Mouse (Mus musculus) gastrocnemius, postnatal 4 days (tissue): Measurements from ENCODE around the gene Btg1-ps2. TPM values are rescaled to one million over a fixed set of nuclear protein-coding genes. Genes with fewer than 3 reads are reported as not detected.
A peak's percentile ranks its signal among the peaks of the same experiment; 100 is the strongest.
"Not testable (repeated sequence)": the region's sequence is repeated elsewhere in the genome, so short reads cannot be mapped to it uniquely, and the experiment has no call there.

Experiments
- DNase-seq, 2 experiments: peaks; one replicate each; pipeline ENCODE4 v3.0.0; 2021 to 2022; ENCODE audit warnings: low spot score in 2 of 2, mixed read lengths in 2 of 2
- long read RNA-seq, 2 experiments: library from polyadenylated mRNA; stranded (forward); transcript quantifications; one replicate each; pipeline ENCODE4 v2.0.0; 2021
- total RNA-seq, 2 experiments: library from RNA; stranded (reverse); gene quantifications; 2 replicates each; pipeline ENCODE4 v1.2.3; 2021

Btg1-ps2 gene
- total RNA-seq, result not detected
- long read RNA-seq, experiment 1, result 0 reads
- long read RNA-seq, experiment 2, result 0 reads

GRCm38 (mm10) chrX:38043014-38043413, at the start of gene Btg1-ps2:
Gene Btg1-ps2, minus strand, starts transcription at chrX:38043114.
- DNase-seq, result not testable (repeated sequence)

GRCm38 (mm10) chrX:38085041-38085440, 42.1 kb upstream of the Btg1-ps2 start, which contains the start of gene Rhox11:
Gene Rhox11, minus strand, starts transcription at chrX:38085141.
- DNase-seq, result no peak

GRCm38 (mm10) chrX:38084226-38084625, 41.3 kb upstream of the Btg1-ps2 start:
- DNase-seq, result peak in 1 of 2 experiments; percentile 14

- DNase-seq, result no peak
These were observed 23.3 kb upstream of the Btg1-ps2 start, which contains the start of gene Rhox10 for GRCm38 (mm10) chrX:38066175-38066574. Gene Rhox10, plus strand, starts transcription at chrX:38066475.

GRCm38 (mm10) chrX:38061544-38061943, 18.6 kb upstream of the Btg1-ps2 start:
- DNase-seq, result no peak

GRCm38 (mm10) chrX:38039666-38040065, 3.2 kb downstream of the Btg1-ps2 start:
- DNase-seq, result no peak

- no peak for DNase-seq
These were observed 9.1 kb downstream of the Btg1-ps2 start for GRCm38 (mm10) chrX:38033841-38034240.

- not testable (repeated sequence) for DNase-seq
These were observed 24.3 kb downstream of the Btg1-ps2 start, which contains the start of gene Btg1-ps1 for GRCm38 (mm10) chrX:38018597-38018996. Gene Btg1-ps1, minus strand, starts transcription at chrX:38018815.

- no peak for DNase-seq
These were observed 34.2 kb downstream of the Btg1-ps2 start for GRCm38 (mm10) chrX:38008756-38009155.

Other genes starting within 250 kb of the Btg1-ps2 start
- not detected for gene Rhox5, start 238.3 kb downstream of the Btg1-ps2 start, total RNA-seq
- gene Rhox6, start 216.2 kb downstream of the Btg1-ps2 start, total RNA-seq, result not detected
- not detected for gene Rhox7a, start 211.4 kb downstream of the Btg1-ps2 start, total RNA-seq
- gene Rhox8, start 164.2 kb downstream of the Btg1-ps2 start, total RNA-seq, result not detected
- gene Rhox7b, start 145.9 kb downstream of the Btg1-ps2 start, total RNA-seq, result not detected
- not detected for gene Rhox9, start 141.3 kb downstream of the Btg1-ps2 start, total RNA-seq
- not detected for gene Btg1-ps1, start 24.3 kb downstream of the Btg1-ps2 start, total RNA-seq
- gene Rhox10, start 23.4 kb upstream of the Btg1-ps2 start, total RNA-seq, result not detected
- gene Rhox11, start 42.0 kb upstream of the Btg1-ps2 start, total RNA-seq, result not detected
- gene Rhox12, start 67.8 kb upstream of the Btg1-ps2 start, total RNA-seq, result not detected
- not detected for gene Rhox13, start 78.1 kb upstream of the Btg1-ps2 start, total RNA-seq
- 10 to 100 TPM; 11.6 to 12.7 TPM for gene Zbtb33, start 146.7 kb upstream of the Btg1-ps2 start, total RNA-seq
- gene Tmem255a, start 209.3 kb upstream of the Btg1-ps2 start, total RNA-seq, result 10 to 100 TPM; 23.8 to 69.5 TPM